Mouse (Mus musculus) midbrain, postnatal 0 days (tissue): ENCODE data around the gene Gm49369. TPM values are rescaled to one million over a fixed set of nuclear protein-coding genes. Genes with fewer than 3 reads are reported as not detected.

Experiments
- ATAC-seq: fragments of 200-750 bp; cut with Nextera tagmentation; 2 replicates; pipeline ENCODE4 v1.8.0; 2017; ENCODE audit warnings: moderate number of reproducible peaks, mild to moderate bottlenecking, moderate TSS enrichment, moderate library complexity; ENCODE audit not compliant: low FRiP score
- DNase-seq: peaks from one replicate; pipeline ENCODE4 v3.0.0-alpha.2; 2015; ENCODE audit warnings: low spot score
- H3K27ac ChIP-seq: fragments of 300-500 bp; sonication (generic); 2 replicates; pipeline ENCODE4 v1.5.1; 2014; ENCODE audit warnings: low read depth, mild to moderate bottlenecking, low read length, mixed read lengths
- H3K27me3 ChIP-seq: fragments of 300-500 bp; sonication (generic); 2 replicates; pipeline ENCODE4 v1.6.1; 2014; ENCODE audit warnings: low read length, control low read depth, mixed read lengths; ENCODE audit not compliant: insufficient read depth
- H3K36me3 ChIP-seq: fragments of 300-500 bp; sonication (generic); 2 replicates; pipeline ENCODE4 v1.6.1; 2014; ENCODE audit warnings: low read length, control low read depth, mixed read lengths; ENCODE audit not compliant: insufficient read depth
- H3K4me1 ChIP-seq: fragments of 300-500 bp; sonication (generic); 2 replicates; pipeline ENCODE4 v1.6.1; 2014; ENCODE audit warnings: mild to moderate bottlenecking, control low read depth, antibody characterized with exemption, low read length, mixed read lengths; ENCODE audit not compliant: insufficient read depth
- H3K4me2 ChIP-seq: fragments of 300-500 bp; sonication (generic); 2 replicates; pipeline ENCODE4 v1.6.1; 2014; ENCODE audit warnings: low read depth, mild to moderate bottlenecking, low read length, mixed read lengths; ENCODE audit not compliant: poor library complexity, severe bottlenecking
- H3K4me3 ChIP-seq: fragments of 300-500 bp; sonication (generic); 2 replicates; pipeline ENCODE4 v1.5.1; 2014; ENCODE audit warnings: low read depth, mild to moderate bottlenecking, low read length, moderate library complexity
- H3K9ac ChIP-seq: fragments of 300-500 bp; sonication (generic); replicated peaks from 2 replicates; pipeline ENCODE4 v1.6.1; 2014; ENCODE audit warnings: mild to moderate bottlenecking, low read length, moderate library complexity, mixed read lengths; ENCODE audit not compliant: poor library complexity, severe bottlenecking
- H3K9me3 ChIP-seq: fragments of 300-500 bp; sonication (generic); 2 replicates; pipeline ENCODE4 v1.6.1; 2016; ENCODE audit warnings: low read length, control low read depth
- CTCF ChIP-seq: IDR thresholded peaks from 2 replicates; pipeline ENCODE4 v1.5.1; 2016; ENCODE audit warnings: antibody characterized with exemption, mild to moderate bottlenecking
- WGBS: fragments of 180-500 bp; shearing (Covaris S2); extraction: QIAGEN DNeasy Blood & Tissue Kit; methylation state at CpG from one replicate; pipeline ENCODE4 v1.1.7; 2014; 5-methylcytosine and 5-hydroxymethylcytosine counted together
- polyA plus RNA-seq: library from polyadenylated mRNA; unstranded; fragments of >200 nt; fragmentation: Nextera tagmentation; extraction: Ambion mirVana; gene quantifications from 2 replicates; pipeline ENCODE4 v1.2.1, GENCODE M21; 2015
- total RNA-seq: library from RNA; depleted of rRNA; stranded (reverse); fragments of >200 nt; gene quantifications from 2 replicates; pipeline ENCODE4 v1.2.3, GENCODE M21; 2014

Gene Gm49369
- total and polyA plus RNA-seq, 2 experiments from 2014 or later = not detected

GRCm38 (mm10) chr7:142400112-142400749 is 17.8 kb upstream of the Gm49369 start:
- Histone ChIP-seq H3K4me1 (no peaks in the 10 kb centered on the region), H3K36me3 (no peaks in the 10 kb centered on the region), H3K27me3 (no peaks in the 10 kb centered on the region), H3K4me2 (no peak overlapping the region), H3K9me3 (no peaks in the 10 kb centered on the region), H3K9ac (no peak overlapping the region), H3K4me3 (no peak overlapping the region), H3K27ac (no peak overlapping the region)
- WGBS = 53% methylated on average over 7 of the region's 7 CpGs
- no peak for TF ChIP-seq CTCF
- DNase-seq (no peak), ATAC-seq (no peak)

GRCm38 (mm10) chr7:142399250-142399649 is 16.8 kb upstream of the Gm49369 start:
- no peak for DNase-seq
- H3K9me3 ChIP-seq = no peaks in the 10 kb centered on the region
- no peak overlapping the region for H3K27ac ChIP-seq
- no peaks in the 10 kb centered on the region for H3K36me3 ChIP-seq
- ATAC-seq = no peak
- no peak overlapping the region for H3K4me2 ChIP-seq
- no peaks in the 10 kb centered on the region for H3K27me3 ChIP-seq
- H3K4me1 ChIP-seq = no peaks in the 10 kb centered on the region
- H3K9ac ChIP-seq = no peak overlapping the region
- WGBS = 78% methylated on average over 1 of the region's 1 CpGs
- TF ChIP-seq CTCF = no peak
- no peak overlapping the region for H3K4me3 ChIP-seq

- WGBS = 64% methylated on average over 2 of the region's 2 CpGs
- no peak overlapping the region for H3K9ac ChIP-seq
- no peaks in the 10 kb centered on the region for H3K36me3 ChIP-seq
- H3K4me3 ChIP-seq = no peak overlapping the region
- no peak for TF ChIP-seq CTCF
- H3K4me1 ChIP-seq = no peaks in the 10 kb centered on the region
- ATAC-seq (no peak), DNase-seq (no peak)
- no peaks in the 10 kb centered on the region for H3K9me3 ChIP-seq
- H3K27ac ChIP-seq = no peak overlapping the region
- no peaks in the 10 kb centered on the region for H3K27me3 ChIP-seq
- no peak overlapping the region for H3K4me2 ChIP-seq
These were observed 15.6 kb upstream of the Gm49369 start for GRCm38 (mm10) chr7:142398052-142398451.

GRCm38 (mm10) chr7:142396611-142397010 is 14.1 kb upstream of the Gm49369 start:
- H3K4me2 ChIP-seq = no peak overlapping the region
- no peak for TF ChIP-seq CTCF
- H3K4me1 ChIP-seq = no peaks in the 10 kb centered on the region
- WGBS = 91% methylated on average over 1 of the region's 1 CpGs
- no peaks in the 10 kb centered on the region for H3K9me3 ChIP-seq
- no peaks in the 10 kb centered on the region for H3K27me3 ChIP-seq
- H3K9ac ChIP-seq = no peak overlapping the region
- H3K36me3 ChIP-seq = no peaks in the 10 kb centered on the region
- no peak overlapping the region for H3K27ac ChIP-seq
- ATAC-seq (no peak), DNase-seq (no peak)
- no peak overlapping the region for H3K4me3 ChIP-seq

DNA sequence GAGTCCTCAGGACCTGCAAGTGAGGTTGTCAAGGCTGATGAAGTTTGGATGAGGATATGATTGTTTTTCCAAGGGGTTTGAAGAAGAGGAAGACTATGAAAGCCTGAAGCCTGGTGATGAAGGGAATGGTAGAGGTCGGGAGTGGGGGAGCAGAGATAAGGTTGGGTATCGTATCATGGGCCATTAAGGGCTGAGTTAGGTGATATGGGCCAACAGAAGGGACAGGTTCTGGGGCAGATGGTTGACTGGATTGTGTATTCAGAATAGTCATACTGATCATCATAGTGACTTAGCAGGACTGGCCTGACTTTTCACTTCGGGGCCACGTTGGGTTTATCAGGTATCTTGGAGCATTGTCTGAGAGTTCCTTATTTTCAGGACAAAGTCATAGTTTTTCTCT is 13.0 kb upstream of the Gm49369 start:
- H3K36me3 ChIP-seq = no peaks in the 10 kb centered on the region
- WGBS = 89% methylated on average over 4 of the region's 4 CpGs
- DNase-seq (no peak), ATAC-seq (no peak)
- H3K4me2 ChIP-seq = no peak overlapping the region
- no peak overlapping the region for H3K4me3 ChIP-seq
- no peak overlapping the region for H3K9ac ChIP-seq
- H3K9me3 ChIP-seq = no peaks in the 10 kb centered on the region
- no peak for TF ChIP-seq CTCF
- no peak overlapping the region for H3K27ac ChIP-seq
- H3K4me1 ChIP-seq = no peaks in the 10 kb centered on the region
- H3K27me3 ChIP-seq = no peaks in the 10 kb centered on the region

DNA sequence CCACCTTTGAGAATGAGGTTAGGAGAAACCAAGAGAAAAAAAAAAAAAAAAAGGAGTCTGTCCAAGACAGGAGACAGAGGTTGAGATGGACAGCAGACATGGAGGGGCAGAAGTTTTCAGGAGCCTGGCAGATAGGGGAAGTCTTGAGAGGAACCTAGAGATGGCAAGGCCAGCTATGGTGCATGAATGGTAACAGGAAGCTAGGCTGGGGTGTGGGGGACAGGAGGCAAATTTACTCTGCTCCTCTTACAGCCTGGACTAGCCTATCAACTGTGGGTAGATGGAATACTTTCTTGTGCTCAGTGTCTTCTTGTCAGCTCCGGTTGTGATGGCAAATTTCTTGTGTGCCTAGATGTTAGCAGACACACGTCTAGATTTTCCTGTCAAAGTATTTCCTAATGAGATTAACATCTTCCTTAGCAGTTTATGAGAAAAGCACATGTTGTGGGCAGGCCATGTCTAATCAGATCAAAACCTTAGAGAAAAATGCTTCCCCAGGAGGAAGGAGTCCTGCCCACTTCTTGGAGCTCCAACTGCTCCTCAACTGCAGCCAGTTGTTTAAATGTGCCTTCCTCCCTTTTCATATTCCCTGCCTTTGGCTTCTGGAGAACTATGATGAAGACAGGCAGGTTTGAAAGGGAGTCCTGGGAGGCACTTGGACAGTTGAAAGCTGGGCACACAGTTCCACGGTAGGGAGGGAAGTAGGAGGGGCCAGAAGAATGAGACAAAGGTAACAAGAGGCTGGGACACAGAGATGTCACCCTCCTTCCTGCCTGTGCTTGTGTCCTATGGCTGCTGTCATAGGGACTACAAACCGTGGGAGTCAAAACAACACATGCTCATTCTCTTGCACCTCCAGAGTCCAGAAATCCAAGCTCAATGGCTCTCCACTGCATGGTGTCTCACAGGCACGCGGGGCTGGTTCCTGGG is 12.1 kb upstream of the Gm49369 start:
- 64% methylated on average over 6 of the region's 6 CpGs for WGBS
- Histone ChIP-seq H3K4me2 (no peak overlapping the region), H3K27ac (no peak overlapping the region), H3K27me3 (no peaks in the 10 kb centered on the region), H3K9me3 (no peaks in the 10 kb centered on the region), H3K9ac (no peak overlapping the region), H3K4me1 (no peaks in the 10 kb centered on the region), H3K36me3 (no peaks in the 10 kb centered on the region), H3K4me3 (no peak overlapping the region)
- TF ChIP-seq CTCF = no peak
- DNase-seq = no peak
- ATAC-seq = no peak
